Mouse (Mus musculus): ENCODE results near the gene N4bp1. TPM values are rescaled to one million over a fixed set of nuclear protein-coding genes. Genes with fewer than 3 reads are reported as not detected.
A peak's percentile ranks its signal among the peaks of the same experiment; 100 is the strongest.

The N4bp1 gene
- polyA plus RNA-seq, 1 experiment from 2014 or later = 5.4 TPM

- Histone ChIP-seq H3K27me3 (replicated peaks; ENCODE audit: control insufficient read depth, insufficient read depth, low read length) (no peaks in the 10 kb centered on the region), H3K9me3 (ENCODE audit: control insufficient read depth) (no peaks in the 10 kb centered on the region), H3K4me2 (replicated peaks; ENCODE audit: low read depth) (no peak overlapping the region), H3K4me1 (replicated peaks; ENCODE audit: control insufficient read depth, insufficient read depth, low read length) (peaks cover 4% of the 10 kb centered on the region; the same call in 1 of the 2 replicates), H3K9ac (ENCODE audit: low read depth, low read length) (no peak overlapping the region), H3K36me3 (ENCODE audit: control insufficient read depth, insufficient read depth) (no peaks in the 10 kb centered on the region), H3K27ac (ENCODE audit: low read depth, low read length) (no peak overlapping the region), H3K4me3 (ENCODE audit: low read depth, low read length) (no peak overlapping the region)
- WGBS = 53% methylated on average over 5 of the region's 5 CpGs
- ATAC-seq = no peak
- peak; percentile 12; the same call in 1 of the 2 replicates for TF ChIP-seq CTCF (IDR thresholded peaks at IDR 0.05; ENCODE audit: low read depth)
Observed at GRCm38 (mm10) chr8:86786498-86786897, 98.6 kb downstream of the N4bp1 start.

- no peak for TF ChIP-seq CTCF (IDR thresholded peaks at IDR 0.05; ENCODE audit: low read depth)
- H3K4me1 ChIP-seq (replicated peaks; ENCODE audit: control insufficient read depth, insufficient read depth, low read length) = no peaks in the 10 kb centered on the region
- H3K27me3 ChIP-seq (replicated peaks; ENCODE audit: control insufficient read depth, insufficient read depth, low read length) = no peaks in the 10 kb centered on the region
- H3K9ac ChIP-seq (ENCODE audit: low read depth, low read length) = no peak overlapping the region
- H3K4me3 ChIP-seq (ENCODE audit: low read depth, low read length) = no peak overlapping the region
- H3K27ac ChIP-seq (ENCODE audit: low read depth, low read length) = no peak overlapping the region
- no peak overlapping the region for H3K4me2 ChIP-seq (replicated peaks; ENCODE audit: low read depth)
- 92% methylated on average over 8 of the region's 8 CpGs for WGBS
- H3K36me3 ChIP-seq (ENCODE audit: control insufficient read depth, insufficient read depth) = no peaks in the 10 kb centered on the region
- H3K9me3 ChIP-seq (ENCODE audit: control insufficient read depth) = no peaks in the 10 kb centered on the region
- no peak for ATAC-seq
Observed at GRCm38 (mm10) chr8:86781094-86781493, 104.0 kb downstream of the N4bp1 start.

- Histone ChIP-seq H3K9ac (ENCODE audit: low read depth, low read length) (no peak overlapping the region), H3K9me3 (ENCODE audit: control insufficient read depth) (no peaks in the 10 kb centered on the region), H3K27ac (ENCODE audit: low read depth, low read length) (peak overlapping the region; percentile 21; the same call in 1 of the 2 replicates), H3K4me1 (replicated peaks; ENCODE audit: control insufficient read depth, insufficient read depth, low read length) (no peaks in the 10 kb centered on the region), H3K36me3 (ENCODE audit: control insufficient read depth, insufficient read depth) (no peaks in the 10 kb centered on the region), H3K4me3 (ENCODE audit: low read depth, low read length) (no peak overlapping the region), H3K27me3 (replicated peaks; ENCODE audit: control insufficient read depth, insufficient read depth, low read length) (no peaks in the 10 kb centered on the region), H3K4me2 (replicated peaks; ENCODE audit: low read depth) (no peak overlapping the region)
- WGBS = 77% methylated on average over 8 of the region's 8 CpGs
- ATAC-seq = no peak
- TF ChIP-seq CTCF (IDR thresholded peaks at IDR 0.05; ENCODE audit: low read depth) = no peak
Observed at GRCm38 (mm10) chr8:86779207-86779606, 105.9 kb downstream of the N4bp1 start.

GRCm38 (mm10) chr8:86769945-86770715 lies 114.9 kb downstream of the N4bp1 start:
- no peak for ATAC-seq
- Histone ChIP-seq H3K36me3 (ENCODE audit: control insufficient read depth, insufficient read depth) (no peaks in the 10 kb centered on the region), H3K4me1 (replicated peaks; ENCODE audit: control insufficient read depth, insufficient read depth, low read length) (peaks cover 5% of the 10 kb centered on the region; the same call in 1 of the 2 replicates), H3K27me3 (replicated peaks; ENCODE audit: control insufficient read depth, insufficient read depth, low read length) (no peaks in the 10 kb centered on the region), H3K27ac (ENCODE audit: low read depth, low read length) (no peak overlapping the region), H3K4me3 (ENCODE audit: low read depth, low read length) (no peak overlapping the region), H3K9me3 (ENCODE audit: control insufficient read depth) (no peaks in the 10 kb centered on the region), H3K9ac (ENCODE audit: low read depth, low read length) (no peak overlapping the region), H3K4me2 (replicated peaks; ENCODE audit: low read depth) (no peak overlapping the region)
- no peak for TF ChIP-seq CTCF (IDR thresholded peaks at IDR 0.05; ENCODE audit: low read depth)
- WGBS = 56% methylated on average over 1 of the region's 1 CpGs

GRCm38 (mm10) chr8:86768499-86768898 lies 116.6 kb downstream of the N4bp1 start:
- Histone ChIP-seq H3K4me3 (ENCODE audit: low read depth, low read length) (no peak overlapping the region), H3K36me3 (ENCODE audit: control insufficient read depth, insufficient read depth) (no peaks in the 10 kb centered on the region), H3K9me3 (ENCODE audit: control insufficient read depth) (no peaks in the 10 kb centered on the region), H3K9ac (ENCODE audit: low read depth, low read length) (no peak overlapping the region), H3K4me1 (replicated peaks; ENCODE audit: control insufficient read depth, insufficient read depth, low read length) (peaks cover 5% of the 10 kb centered on the region; the same call in 1 of the 2 replicates), H3K27me3 (replicated peaks; ENCODE audit: control insufficient read depth, insufficient read depth, low read length) (no peaks in the 10 kb centered on the region), H3K27ac (ENCODE audit: low read depth, low read length) (peak overlapping the region; percentile 43), H3K4me2 (replicated peaks; ENCODE audit: low read depth) (no peak overlapping the region)
- peak; percentile 57 for ATAC-seq
- WGBS = 35% methylated on average over 5 of the region's 5 CpGs
- TF ChIP-seq CTCF (IDR thresholded peaks at IDR 0.05; ENCODE audit: low read depth) = no peak

GRCm38 (mm10) chr8:86766548-86767211 lies 118.4 kb downstream of the N4bp1 start:
- Histone ChIP-seq H3K9ac (ENCODE audit: low read depth, low read length) (no peak overlapping the region), H3K27ac (ENCODE audit: low read depth, low read length) (peak overlapping the region; percentile 86), H3K4me1 (replicated peaks; ENCODE audit: control insufficient read depth, insufficient read depth, low read length) (peaks cover 5% of the 10 kb centered on the region; the same call in 1 of the 2 replicates), H3K9me3 (ENCODE audit: control insufficient read depth) (no peaks in the 10 kb centered on the region), H3K36me3 (ENCODE audit: control insufficient read depth, insufficient read depth) (no peaks in the 10 kb centered on the region), H3K4me3 (ENCODE audit: low read depth, low read length) (no peak overlapping the region), H3K27me3 (replicated peaks; ENCODE audit: control insufficient read depth, insufficient read depth, low read length) (no peaks in the 10 kb centered on the region), H3K4me2 (replicated peaks; ENCODE audit: low read depth) (no peak overlapping the region)
- peak; percentile 89 for ATAC-seq
- WGBS = 46% methylated on average over 9 of the region's 9 CpGs
- TF ChIP-seq CTCF (IDR thresholded peaks at IDR 0.05; ENCODE audit: low read depth) = 0 out of 2 replicates have a peak, but pooled peaks have one; percentile 4
